Mouse (Mus musculus) neural tube, embryonic 13.5 days (tissue): ENCODE measurements at regions not wholly inside any gene's neighbourhood (a gene's known extent, or its start where the extent isn't known, plus 50 kb on each side); places are given as distances from the start of the nearest gene placed in this dataset.
A peak's percentile ranks its signal among the peaks of the same experiment; 100 is the strongest.

ENCODE experiments used
- ATAC-seq: fragments of 200-750 bp; cut with Nextera tagmentation; 2 replicates; pipeline ENCODE4 v1.8.0; 2017; ENCODE audit warnings: low read depth, mild to moderate bottlenecking, moderate TSS enrichment, moderate library complexity
- H3K27ac ChIP-seq: fragments of 300-500 bp; sonication (generic); replicated peaks from 2 replicates; pipeline ENCODE4 v1.5.1; 2015; ENCODE audit warnings: moderate library complexity, mild to moderate bottlenecking, inconsistent platforms
- H3K27me3 ChIP-seq: fragments of 300-500 bp; sonication (generic); 2 replicates; pipeline ENCODE4 v1.6.1; 2015; ENCODE audit warnings: mild to moderate bottlenecking, inconsistent platforms
- H3K36me3 ChIP-seq: fragments of 300-500 bp; sonication (generic); 2 replicates; pipeline ENCODE4 v1.6.1; 2015; ENCODE audit warnings: mild to moderate bottlenecking, inconsistent platforms
- H3K4me1 ChIP-seq: fragments of 300-500 bp; sonication (generic); replicated peaks from 2 replicates; pipeline ENCODE4 v1.6.1; 2015; ENCODE audit warnings: inconsistent platforms
- H3K4me2 ChIP-seq: fragments of 300-500 bp; sonication (generic); 2 replicates; pipeline ENCODE4 v1.6.1; 2015; ENCODE audit warnings: inconsistent platforms, mild to moderate bottlenecking, moderate library complexity
- H3K4me3 ChIP-seq: fragments of 300-500 bp; sonication (generic); 2 replicates; pipeline ENCODE4 v1.5.1; 2015; ENCODE audit warnings: mild to moderate bottlenecking, inconsistent platforms
- H3K9ac ChIP-seq: fragments of 300-500 bp; sonication (generic); 2 replicates; pipeline ENCODE4 v1.6.1; 2015; ENCODE audit warnings: moderate library complexity, mild to moderate bottlenecking, inconsistent platforms
- H3K9me3 ChIP-seq: fragments of 300-500 bp; sonication (generic); 2 replicates; pipeline ENCODE4 v1.6.1; 2016; ENCODE audit warnings: inconsistent platforms
- whole genome bisulfite sequencing: fragments of 180-500 bp; shearing (Covaris S2); methylation state at CpG from one replicate; pipeline ENCODE4 v1.1.7; 2015; 5-methylcytosine and 5-hydroxymethylcytosine counted together

- ATAC-seq = no peak
- no peaks in the 10 kb centered on the region for H3K27me3 ChIP-seq
- 86% methylated on average over 2 of the region's 2 CpGs for WGBS
- peaks cover 21% of the 10 kb centered on the region for H3K4me1 ChIP-seq
- H3K36me3 ChIP-seq = no peaks in the 10 kb centered on the region
- H3K27ac ChIP-seq = no peak overlapping the region; the same call in 1 of the 2 replicates
- H3K9ac ChIP-seq = no peak overlapping the region
- H3K4me2 ChIP-seq = no peak overlapping the region
- no peaks in the 10 kb centered on the region for H3K9me3 ChIP-seq
- H3K4me3 ChIP-seq = no peak overlapping the region
Measured at GRCm38 (mm10) chr12:86579716-86580115, 98.8 kb upstream of the Vash1 start.

DNA sequence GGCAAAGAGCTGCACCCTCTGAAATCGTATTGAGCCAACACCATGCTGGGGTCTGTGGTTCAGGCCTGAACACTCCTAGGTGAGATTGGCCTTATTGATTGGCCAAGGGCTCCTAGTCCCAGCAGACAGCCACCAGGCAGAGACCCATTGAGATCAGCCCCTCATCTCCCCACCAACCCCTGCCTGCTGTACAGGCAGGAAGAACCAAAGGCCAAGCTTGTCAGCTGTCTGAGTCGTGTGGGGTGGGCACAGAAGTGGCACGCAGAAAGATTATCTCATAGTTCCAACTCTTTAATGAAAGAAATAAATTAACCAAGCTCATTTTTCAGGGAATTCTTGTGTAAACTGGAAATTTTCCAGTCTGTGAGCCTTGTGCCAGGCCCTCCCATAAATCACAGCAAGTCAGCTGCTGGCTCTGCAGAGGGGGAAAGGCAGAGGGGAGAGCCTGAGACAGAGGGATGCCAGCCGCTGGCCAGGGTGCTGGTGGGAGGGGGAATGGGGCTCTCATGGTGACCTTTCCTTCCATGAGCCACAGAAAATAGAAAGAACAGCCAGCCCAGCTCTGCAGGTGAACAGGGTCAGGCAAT, 98.3 kb upstream of the Vash1 start:
- H3K27ac ChIP-seq = peak overlapping the region; percentile 43; the same call in 1 of the 2 replicates
- H3K4me1 ChIP-seq = peaks cover 21% of the 10 kb centered on the region
- H3K27me3 ChIP-seq = no peaks in the 10 kb centered on the region
- no peaks in the 10 kb centered on the region for H3K36me3 ChIP-seq
- ATAC-seq = peak; percentile 73
- H3K9me3 ChIP-seq = no peaks in the 10 kb centered on the region
- H3K9ac ChIP-seq = no peak overlapping the region
- WGBS = 43% methylated on average over 4 of the region's 4 CpGs
- no peak overlapping the region for H3K4me2 ChIP-seq
- H3K4me3 ChIP-seq = no peak overlapping the region

GRCm38 (mm10) chr12:86582076-86582475, 96.4 kb upstream of the Vash1 start:
- no peak overlapping the region for H3K9ac ChIP-seq
- no peak overlapping the region for H3K4me3 ChIP-seq
- H3K27ac ChIP-seq = no peak overlapping the region
- WGBS = 76% methylated on average over 3 of the region's 3 CpGs
- no peaks in the 10 kb centered on the region for H3K27me3 ChIP-seq
- no peak overlapping the region for H3K4me2 ChIP-seq
- no peaks in the 10 kb centered on the region for H3K9me3 ChIP-seq
- no peaks in the 10 kb centered on the region for H3K36me3 ChIP-seq
- no peak for ATAC-seq
- peaks cover 12% of the 10 kb centered on the region for H3K4me1 ChIP-seq

DNA sequence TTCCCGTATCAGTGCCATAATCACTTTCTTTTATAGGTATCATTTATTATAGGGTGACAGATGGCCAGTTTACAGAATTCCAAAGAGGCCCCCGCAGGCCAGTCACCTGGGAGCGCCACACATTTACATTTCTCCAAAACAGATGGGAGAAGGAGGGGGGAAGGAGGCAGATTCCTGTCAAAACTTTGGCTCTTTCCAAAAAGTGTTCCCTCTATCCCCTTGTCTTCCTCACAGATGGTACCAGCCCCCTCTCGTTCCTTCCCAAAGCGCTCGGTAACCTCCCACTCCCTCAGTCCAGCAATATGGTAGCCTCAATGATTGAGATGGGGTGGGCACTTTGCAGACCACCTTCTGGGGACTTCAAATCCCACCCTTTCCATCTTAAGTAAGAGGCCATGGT, 90.5 kb upstream of the Vash1 start:
- Histone ChIP-seq H3K9me3 (no peaks in the 10 kb centered on the region), H3K4me1 (no peaks in the 10 kb centered on the region), H3K27ac (no peak overlapping the region), H3K4me3 (no peak overlapping the region), H3K27me3 (no peaks in the 10 kb centered on the region), H3K36me3 (no peaks in the 10 kb centered on the region), H3K9ac (no peak overlapping the region), H3K4me2 (no peak overlapping the region)
- ATAC-seq = no peak
- 85% methylated on average over 6 of the region's 6 CpGs for WGBS

GRCm38 (mm10) chr12:86592509-86592908, 86.0 kb upstream of the Vash1 start:
- ATAC-seq = no peak
- Histone ChIP-seq H3K36me3 (no peaks in the 10 kb centered on the region), H3K27ac (no peak overlapping the region), H3K4me3 (no peak overlapping the region), H3K4me2 (no peak overlapping the region), H3K27me3 (no peaks in the 10 kb centered on the region), H3K4me1 (no peaks in the 10 kb centered on the region), H3K9me3 (no peaks in the 10 kb centered on the region), H3K9ac (no peak overlapping the region)
- 85% methylated on average over 7 of the region's 7 CpGs for WGBS

- 90% methylated on average over 11 of the region's 11 CpGs for WGBS
- no peak overlapping the region for H3K27ac ChIP-seq
- no peaks in the 10 kb centered on the region for H3K9me3 ChIP-seq
- H3K36me3 ChIP-seq = no peaks in the 10 kb centered on the region
- no peaks in the 10 kb centered on the region for H3K4me1 ChIP-seq
- no peak for ATAC-seq
- H3K9ac ChIP-seq = no peak overlapping the region
- H3K27me3 ChIP-seq = no peaks in the 10 kb centered on the region
- no peak overlapping the region for H3K4me2 ChIP-seq
- no peak overlapping the region for H3K4me3 ChIP-seq
Measured at GRCm38 (mm10) chr12:86594647-86595046, 83.9 kb upstream of the Vash1 start.

DNA sequence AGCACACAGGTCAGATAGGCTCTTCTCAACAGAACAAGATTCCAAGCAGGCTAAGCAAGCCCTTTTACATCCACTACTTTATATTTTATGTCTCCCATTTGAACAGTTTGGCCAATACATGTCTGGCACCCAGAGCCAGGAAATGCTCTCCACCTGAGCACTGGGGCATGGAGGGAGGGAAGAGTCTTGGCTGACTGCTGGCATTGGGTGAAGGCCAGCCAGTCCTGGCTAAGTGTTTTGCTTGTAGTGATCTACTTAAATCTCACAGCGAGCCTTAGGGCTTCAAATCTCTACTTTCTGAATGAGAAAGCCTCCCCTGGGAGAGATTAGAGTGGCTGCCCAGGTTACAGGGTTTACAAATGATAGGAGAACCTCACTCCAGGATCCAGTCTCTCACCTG, 78.5 kb upstream of the Vash1 start:
- 19% methylated on average over 1 of the region's 1 CpGs for WGBS
- Histone ChIP-seq H3K36me3 (no peaks in the 10 kb centered on the region), H3K4me2 (no peak overlapping the region), H3K4me1 (no peaks in the 10 kb centered on the region), H3K4me3 (no peak overlapping the region), H3K27ac (no peak overlapping the region), H3K27me3 (no peaks in the 10 kb centered on the region), H3K9me3 (no peaks in the 10 kb centered on the region), H3K9ac (no peak overlapping the region)
- ATAC-seq = no peak

DNA sequence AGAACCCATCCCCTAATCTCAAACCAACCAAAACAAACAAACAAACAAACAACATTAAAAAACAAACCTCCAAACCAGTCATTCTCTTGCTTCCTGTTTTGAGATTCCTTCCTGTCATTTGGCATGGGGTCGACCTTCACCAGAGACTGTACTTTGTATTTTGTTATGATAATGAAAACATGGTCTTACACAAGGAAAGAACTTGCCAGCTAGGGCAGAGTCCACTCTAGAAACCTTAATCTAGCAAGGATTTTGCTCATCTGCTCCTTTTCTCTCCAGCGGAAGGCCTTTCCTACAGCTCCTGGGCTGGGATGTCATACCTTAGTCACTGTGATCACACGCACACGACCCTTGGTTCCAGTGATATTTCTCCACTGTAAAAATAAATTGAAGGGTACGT, 75.0 kb upstream of the Vash1 start:
- 92% methylated on average over 5 of the region's 5 CpGs for WGBS
- Histone ChIP-seq H3K36me3 (no peaks in the 10 kb centered on the region), H3K9me3 (no peaks in the 10 kb centered on the region), H3K4me2 (no peak overlapping the region), H3K27me3 (no peaks in the 10 kb centered on the region), H3K4me1 (no peaks in the 10 kb centered on the region), H3K9ac (no peak overlapping the region), H3K27ac (no peak overlapping the region), H3K4me3 (no peak overlapping the region)
- ATAC-seq = no peak

DNA sequence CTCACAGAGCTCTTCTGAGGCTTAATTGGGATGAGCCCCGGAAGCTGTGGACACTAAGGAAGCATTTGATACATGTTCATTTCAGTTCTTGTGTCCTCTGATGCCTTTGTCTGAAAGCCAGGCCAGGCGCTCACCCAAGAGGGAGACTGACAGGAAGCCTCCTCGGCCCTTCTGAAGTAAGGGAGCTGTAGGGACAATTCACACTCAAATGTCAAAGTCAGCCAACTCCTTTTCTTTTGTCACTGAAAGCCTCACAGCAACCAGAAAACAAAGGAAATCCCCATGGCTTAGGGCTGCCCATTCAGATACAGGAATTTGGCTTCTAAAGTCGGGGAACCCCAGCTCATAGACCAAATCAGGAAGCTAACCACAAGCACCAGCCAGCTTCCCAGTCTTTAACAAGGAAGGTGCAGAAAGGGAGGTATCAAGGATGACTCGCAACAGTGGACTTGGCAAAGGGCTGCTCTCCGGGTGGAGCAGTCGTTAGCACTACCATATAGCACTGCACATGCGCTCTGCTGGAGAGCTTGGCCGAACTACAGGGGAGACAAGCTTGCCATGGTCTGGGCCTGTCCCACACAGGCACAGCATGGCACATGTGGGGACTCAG, 66.0 kb upstream of the Vash1 start:
- H3K4me2 ChIP-seq = no peak overlapping the region
- H3K9ac ChIP-seq = no peak overlapping the region
- no peaks in the 10 kb centered on the region for H3K36me3 ChIP-seq
- no peaks in the 10 kb centered on the region for H3K4me1 ChIP-seq
- H3K27ac ChIP-seq = no peak overlapping the region
- no peak overlapping the region for H3K4me3 ChIP-seq
- no peaks in the 10 kb centered on the region for H3K9me3 ChIP-seq
- no peak for ATAC-seq
- WGBS = 46% methylated on average over 9 of the region's 9 CpGs
- H3K27me3 ChIP-seq = no peaks in the 10 kb centered on the region

DNA sequence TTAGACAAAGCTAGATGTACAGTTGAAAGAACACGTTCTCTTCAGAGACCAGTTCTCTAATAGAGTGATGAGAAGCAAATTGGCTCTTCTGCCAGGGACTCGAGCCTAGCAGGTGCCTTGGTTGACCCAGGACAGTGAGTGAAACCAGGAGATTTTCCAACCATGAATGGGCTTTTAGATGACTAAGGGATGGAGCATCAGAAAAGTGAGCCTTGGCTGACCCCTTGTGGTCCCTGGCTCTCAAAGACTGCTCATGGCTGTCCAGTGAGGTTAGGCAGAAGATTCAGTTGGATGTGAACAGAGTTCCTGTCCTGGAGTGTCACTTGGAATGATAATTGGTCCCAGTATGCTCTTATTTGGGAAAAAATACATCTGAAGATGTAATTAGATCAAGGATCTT, 64.3 kb upstream of the Vash1 start:
- WGBS = 42% methylated on average over 2 of the region's 2 CpGs
- no peaks in the 10 kb centered on the region for H3K9me3 ChIP-seq
- no peak overlapping the region for H3K27ac ChIP-seq
- no peak overlapping the region for H3K9ac ChIP-seq
- no peaks in the 10 kb centered on the region for H3K4me1 ChIP-seq
- H3K36me3 ChIP-seq = no peaks in the 10 kb centered on the region
- ATAC-seq = no peak
- no peak overlapping the region for H3K4me3 ChIP-seq
- H3K4me2 ChIP-seq = no peak overlapping the region
- H3K27me3 ChIP-seq = no peaks in the 10 kb centered on the region

GRCm38 (mm10) chr12:86616327-86616726, 62.2 kb upstream of the Vash1 start:
- Histone ChIP-seq H3K36me3 (no peaks in the 10 kb centered on the region), H3K9ac (no peak overlapping the region), H3K4me3 (no peak overlapping the region), H3K27ac (no peak overlapping the region), H3K9me3 (no peaks in the 10 kb centered on the region), H3K27me3 (no peaks in the 10 kb centered on the region), H3K4me1 (no peaks in the 10 kb centered on the region), H3K4me2 (no peak overlapping the region)
- 81% methylated on average over 3 of the region's 3 CpGs for WGBS
- ATAC-seq = no peak

GRCm38 (mm10) chr12:86624195-86624594, 54.3 kb upstream of the Vash1 start:
- no peak overlapping the region for H3K4me3 ChIP-seq
- 57% methylated on average over 2 of the region's 2 CpGs for WGBS
- H3K4me1 ChIP-seq = no peaks in the 10 kb centered on the region
- no peaks in the 10 kb centered on the region for H3K27me3 ChIP-seq
- ATAC-seq = no peak
- H3K27ac ChIP-seq = no peak overlapping the region
- no peak overlapping the region for H3K9ac ChIP-seq
- no peak overlapping the region for H3K4me2 ChIP-seq
- H3K9me3 ChIP-seq = no peaks in the 10 kb centered on the region
- no peaks in the 10 kb centered on the region for H3K36me3 ChIP-seq

- Histone ChIP-seq H3K9ac (no peak overlapping the region), H3K27ac (no peak overlapping the region), H3K36me3 (no peaks in the 10 kb centered on the region), H3K4me2 (no peak overlapping the region), H3K4me3 (no peak overlapping the region), H3K9me3 (no peaks in the 10 kb centered on the region), H3K4me1 (no peaks in the 10 kb centered on the region), H3K27me3 (no peaks in the 10 kb centered on the region)
- WGBS = 79% methylated on average over 3 of the region's 3 CpGs
- ATAC-seq = no peak
Measured at GRCm38 (mm10) chr12:86626684-86627083, 51.8 kb upstream of the Vash1 start.
